Mouse (Mus musculus) gastrocnemius, adult 2 months (tissue): ENCODE results near the gene Gm29666. TPM values are rescaled to one million over a fixed set of nuclear protein-coding genes. Genes with fewer than 3 reads are reported as not detected.
A peak's percentile ranks its signal among the peaks of the same experiment; 100 is the strongest.

ENCODE experiments used
- DNase-seq: peaks from one replicate; pipeline ENCODE4 v3.0.0; 2022
- H3K27ac ChIP-seq: fragments of 200-600 bp; 2 replicates; pipeline ENCODE4 v1.8.1; 2022; ENCODE audit warnings: mild to moderate bottlenecking
- H3K4me3 ChIP-seq: fragments of 200-600 bp; 2 replicates; pipeline ENCODE4 v1.8.1; 2022; ENCODE audit warnings: mild to moderate bottlenecking, moderate library complexity
- CTCF ChIP-seq: fragments of 200-600 bp; IDR thresholded peaks from 2 replicates; pipeline ENCODE4 v1.8.1; 2022; ENCODE audit warnings: antibody characterized with exemption, mild to moderate bottlenecking, moderate library complexity
- intact Hi-C: fragments of 180-260 bp; cut with DNase I; formaldehyde crosslinking; loops from one replicate; pipeline ENCODE4 v1.15.1; 2025
- microRNA-seq: library from miRNA; unstranded; fragments of <30 nt; microRNA quantifications from one replicate; pipeline ENCODE4 v1.2.0, GENCODE M21; 2021
- total RNA-seq, 2 experiments: library from RNA; stranded (reverse); gene quantifications; 2 replicates each; pipeline ENCODE4 v1.2.3; 2021

The Gm29666 gene
- total RNA-seq, 2 experiments from 2014 or later = 0.20 to 0.28 TPM

GRCm38 (mm10) chr15:84891658-84892057 is 28.2 kb downstream of the Gm29666 start:
- intact Hi-C loops = loop anchor here (1.0 to 10.0 kb wide), 3 partner anchors 88 to 207 kb away; no protein-coding TSS in a partner anchor
- Histone ChIP-seq H3K27ac (no peak overlapping the region), H3K4me3 (no peak overlapping the region)
- peak; percentile 58 for DNase-seq
- peak; percentile 95 for TF ChIP-seq CTCF

GRCm38 (mm10) chr15:84891246-84891645 is 28.6 kb downstream of the Gm29666 start:
- no peak for TF ChIP-seq CTCF

GRCm38 (mm10) chr15:84888066-84888465 is 31.8 kb downstream of the Gm29666 start:
- Histone ChIP-seq H3K27ac (no peak overlapping the region), H3K4me3 (no peak overlapping the region)
- intact Hi-C loops = no loop called here
- DNase-seq = no peak
- TF ChIP-seq CTCF = no peak

More at GRCm38 (mm10) chr15:84891246-84891645, 28.6 kb downstream of the Gm29666 start:
- Histone ChIP-seq H3K4me3 (no peak overlapping the region), H3K27ac (no peak overlapping the region)
- DNase-seq = no peak
- intact Hi-C loops = loop anchor here (1.0 to 10.0 kb wide), 3 partner anchors 88 to 206 kb away; no protein-coding TSS in a partner anchor

- TF ChIP-seq CTCF = no peak
- intact Hi-C loops = no loop called here
Observed at GRCm38 (mm10) chr15:84877029-84877815, 42.6 kb downstream of the Gm29666 start.

GRCm38 (mm10) chr15:84873867-84874266 is 46.0 kb downstream of the Gm29666 start:
- intact Hi-C loops = no loop called here
- no peak for TF ChIP-seq CTCF
- DNase-seq = no peak
- H3K27ac ChIP-seq = no peak overlapping the region
- H3K4me3 ChIP-seq = no peak overlapping the region

More at GRCm38 (mm10) chr15:84877029-84877815, 42.6 kb downstream of the Gm29666 start:
- DNase-seq = no peak
- Histone ChIP-seq H3K4me3 (no peak overlapping the region), H3K27ac (no peak overlapping the region)

GRCm38 (mm10) chr15:84873079-84873478 is 46.8 kb downstream of the Gm29666 start:
- no peak for DNase-seq
- Histone ChIP-seq H3K27ac (peak overlapping the region; percentile 38; the same call in 1 of the 2 replicates), H3K4me3 (no peak overlapping the region; the same call in 1 of the 2 replicates)
- no peak for TF ChIP-seq CTCF
- intact Hi-C loops = no loop called here

GRCm38 (mm10) chr15:84871802-84872201 is 48.0 kb downstream of the Gm29666 start:
- Histone ChIP-seq H3K4me3 (no peak overlapping the region), H3K27ac (no peak overlapping the region)
- no peak for TF ChIP-seq CTCF
- no peak for DNase-seq
- intact Hi-C loops = no loop called here

GRCm38 (mm10) chr15:84861911-84862310 is 57.9 kb downstream of the Gm29666 start:
- H3K4me3 ChIP-seq = no peak overlapping the region
- H3K27ac ChIP-seq = no peak overlapping the region
- DNase-seq = no peak
- intact Hi-C loops = no loop called here
- TF ChIP-seq CTCF = no peak

Small RNAs within 50 kb of the gene (microRNA-seq; reads per million reads assigned to microRNA genes)
- gene Mir1249 = 82.4 reads per million, percentile 41 among the genes with 10 or more reads in this experiment

Other genes with a start within 250 kb of the Gm29666 start
- under 1 TPM in 1 of 2 experiments, not detected in 1; 0.25 TPM for gene Arhgap8, start 200.0 kb downstream of the Gm29666 start, total RNA-seq
- gene Phf21b, start 64.0 kb downstream of the Gm29666 start, total RNA-seq = under 1 TPM; 0.39 to 0.41 TPM
- 10 to 100 TPM; 12.9 to 13.4 TPM for gene Nup50, start 3.4 kb upstream of the Gm29666 start, total RNA-seq
- gene 5031439G07Rik, start 68.5 kb upstream of the Gm29666 start, total RNA-seq = 100 to 1,000 TPM in 1 of 2 experiments, 10 to 100 TPM in 1; 67.5 to 103 TPM
- not detected for gene Upk3a, start 97.1 kb upstream of the Gm29666 start, total RNA-seq
- gene Fam118a, start 108.9 kb upstream of the Gm29666 start, total RNA-seq = 1 to 10 TPM; 4.7 to 5.9 TPM
- gene Smc1b, start 211.9 kb upstream of the Gm29666 start, total RNA-seq = not detected
- gene Ribc2, start 212.0 kb upstream of the Gm29666 start, total RNA-seq = not detected